Mouse (Mus musculus) neural tube, embryonic 13.5 days (tissue): ENCODE results near the gene Cdk7. TPM values are rescaled to one million over a fixed set of nuclear protein-coding genes. Genes with fewer than 3 reads are reported as not detected.

ENCODE experiments used
- ATAC-seq: fragments of 200-750 bp; cut with Nextera tagmentation; 2 replicates; pipeline ENCODE4 v1.8.0; 2017; ENCODE audit warnings: low read depth, mild to moderate bottlenecking, moderate TSS enrichment, moderate library complexity
- H3K27ac ChIP-seq: fragments of 300-500 bp; sonication (generic); replicated peaks from 2 replicates; pipeline ENCODE4 v1.5.1; 2015; ENCODE audit warnings: moderate library complexity, mild to moderate bottlenecking, inconsistent platforms
- H3K27me3 ChIP-seq: fragments of 300-500 bp; sonication (generic); 2 replicates; pipeline ENCODE4 v1.6.1; 2015; ENCODE audit warnings: mild to moderate bottlenecking, inconsistent platforms
- H3K36me3 ChIP-seq: fragments of 300-500 bp; sonication (generic); 2 replicates; pipeline ENCODE4 v1.6.1; 2015; ENCODE audit warnings: mild to moderate bottlenecking, inconsistent platforms
- H3K4me1 ChIP-seq: fragments of 300-500 bp; sonication (generic); replicated peaks from 2 replicates; pipeline ENCODE4 v1.6.1; 2015; ENCODE audit warnings: inconsistent platforms
- H3K4me2 ChIP-seq: fragments of 300-500 bp; sonication (generic); 2 replicates; pipeline ENCODE4 v1.6.1; 2015; ENCODE audit warnings: inconsistent platforms, mild to moderate bottlenecking, moderate library complexity
- H3K4me3 ChIP-seq: fragments of 300-500 bp; sonication (generic); 2 replicates; pipeline ENCODE4 v1.5.1; 2015; ENCODE audit warnings: mild to moderate bottlenecking, inconsistent platforms
- H3K9ac ChIP-seq: fragments of 300-500 bp; sonication (generic); 2 replicates; pipeline ENCODE4 v1.6.1; 2015; ENCODE audit warnings: moderate library complexity, mild to moderate bottlenecking, inconsistent platforms
- H3K9me3 ChIP-seq: fragments of 300-500 bp; sonication (generic); 2 replicates; pipeline ENCODE4 v1.6.1; 2016; ENCODE audit warnings: inconsistent platforms
- WGBS: fragments of 180-500 bp; shearing (Covaris S2); methylation state at CpG from one replicate; pipeline ENCODE4 v1.1.7; 2015; 5-methylcytosine and 5-hydroxymethylcytosine counted together
- polyA plus RNA-seq: library from polyadenylated mRNA; unstranded; fragments of >200 nt; fragmentation: Nextera tagmentation; extraction: Ambion mirVana; gene quantifications from 2 replicates; pipeline ENCODE4 v1.2.1, GENCODE M21; 2015

Cdk7 gene
- 49.0 and 49.6 TPM in 2 replicates for polyA plus RNA-seq

GRCm38 (mm10) chr13:100730861-100731176 is at the start of gene Cdk7:
Gene Cdk7 (minus strand): TSS chr13:100730939.
- WGBS: under 1% methylated on average over 19 of the region's 19 CpGs
- H3K27ac ChIP-seq: peak within 1 kb of the TSS; percentile 86
- H3K27me3 ChIP-seq: no peaks in the 10 kb centered on the region
- peak within 1 kb of the TSS; percentile 92 for H3K4me2 ChIP-seq
- H3K36me3 ChIP-seq: peaks cover 25% of the 10 kb centered on the region
- no peaks in the 10 kb centered on the region for H3K9me3 ChIP-seq
- peak within 1 kb of the TSS; percentile 66 for H3K4me3 ChIP-seq
- H3K4me1 ChIP-seq: peaks cover 22% of the 10 kb centered on the region
- ATAC-seq: peak; percentile 99
- H3K9ac ChIP-seq: peak within 1 kb of the TSS; percentile 87

- Histone ChIP-seq H3K4me2 (no peak overlapping the region), H3K27ac (no peak overlapping the region), H3K4me1 (peaks cover 16% of the 10 kb centered on the region), H3K27me3 (no peaks in the 10 kb centered on the region), H3K9me3 (no peaks in the 10 kb centered on the region), H3K4me3 (no peak overlapping the region), H3K36me3 (no peaks in the 10 kb centered on the region), H3K9ac (no peak overlapping the region)
- 83% methylated on average over 3 of the region's 3 CpGs for WGBS
- ATAC-seq: no peak
Observed at GRCm38 (mm10) chr13:100777491-100777890, 46.8 kb upstream of the Cdk7 start.

- WGBS: 61% methylated on average over 6 of the region's 6 CpGs
- H3K4me3 ChIP-seq: 0 out of 2 replicates have a peak overlapping the region, but pooled peaks have one; percentile 75
Observed at GRCm38 (mm10) chr13:100776710-100777109, 46.0 kb upstream of the Cdk7 start.

GRCm38 (mm10) chr13:100776056-100776419 is 45.3 kb upstream of the Cdk7 start:
- Histone ChIP-seq H3K4me2 (peak overlapping the region; percentile 98), H3K36me3 (no peaks in the 10 kb centered on the region), H3K4me1 (peaks cover 16% of the 10 kb centered on the region), H3K4me3 (peak overlapping the region; percentile 75), H3K27ac (peak overlapping the region; percentile 67), H3K9ac (peak overlapping the region; percentile 76), H3K27me3 (no peaks in the 10 kb centered on the region), H3K9me3 (no peaks in the 10 kb centered on the region)
- WGBS: 16% methylated on average over 8 of the region's 8 CpGs
- ATAC-seq: no peak

More at GRCm38 (mm10) chr13:100776710-100777109, 46.0 kb upstream of the Cdk7 start:
- H3K27ac ChIP-seq: no peak overlapping the region
- ATAC-seq: no peak
- peaks cover 16% of the 10 kb centered on the region for H3K4me1 ChIP-seq
- no peak overlapping the region for H3K9ac ChIP-seq
- H3K9me3 ChIP-seq: no peaks in the 10 kb centered on the region
- no peaks in the 10 kb centered on the region for H3K36me3 ChIP-seq
- peak overlapping the region; percentile 98; the same call in 1 of the 2 replicates for H3K4me2 ChIP-seq
- no peaks in the 10 kb centered on the region for H3K27me3 ChIP-seq

DNA sequence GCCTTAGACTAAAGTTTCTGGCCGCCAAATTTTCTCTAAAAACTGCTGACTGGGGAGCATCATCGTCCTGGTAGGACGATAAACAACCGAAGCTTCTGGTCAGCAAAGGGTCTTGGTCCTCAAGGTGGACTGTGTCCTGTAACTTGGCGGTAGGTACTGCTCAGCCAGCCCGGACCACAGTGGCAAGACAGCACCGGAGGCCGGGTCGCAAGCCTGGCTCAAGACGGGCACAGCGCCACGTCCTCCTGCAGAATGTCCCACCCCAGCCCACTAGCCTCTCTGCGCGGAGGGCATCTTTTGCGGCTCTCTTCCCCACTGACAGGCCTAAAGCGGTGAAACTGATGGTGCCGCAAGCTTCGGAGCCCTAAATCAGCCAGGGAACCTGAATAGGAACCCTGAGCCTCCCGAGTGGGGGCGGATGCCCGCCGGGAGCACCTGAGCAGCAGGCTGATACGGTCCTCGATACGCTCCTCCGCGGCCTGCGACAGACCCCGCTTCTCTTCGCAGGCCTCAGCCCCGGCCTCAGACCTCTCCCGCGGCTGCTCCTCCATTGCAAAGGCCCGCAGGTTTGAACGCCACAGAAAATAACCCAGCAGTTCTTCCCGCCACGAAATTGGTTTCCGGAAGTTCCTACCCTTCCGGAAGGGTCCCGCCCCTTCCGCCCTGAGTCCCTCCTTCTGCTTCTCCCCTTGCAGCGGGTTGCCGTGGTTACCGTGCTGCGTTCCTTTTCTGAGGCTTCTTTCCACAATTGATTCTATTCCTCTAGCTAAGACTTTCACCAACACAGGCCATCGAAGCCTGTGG is 44.7 kb upstream of the Cdk7 start, which contains the start of gene Cenph:
Cenph (minus strand) TSS at position 648 of the 804 bp plus-strand sequence.
- H3K36me3 ChIP-seq: peaks cover 5% of the 10 kb centered on the region; the same call in 1 of the 2 replicates
- H3K4me2 ChIP-seq: peak within 1 kb of the TSS; percentile 98
- H3K27ac ChIP-seq: peak within 1 kb of the TSS; percentile 67
- H3K9me3 ChIP-seq: no peaks in the 10 kb centered on the region
- H3K27me3 ChIP-seq: no peaks in the 10 kb centered on the region
- H3K4me3 ChIP-seq: peak within 1 kb of the TSS; percentile 75
- peaks cover 16% of the 10 kb centered on the region for H3K4me1 ChIP-seq
- under 1% methylated on average over 46 of the region's 46 CpGs for WGBS
- peak; percentile 97 for ATAC-seq
- H3K9ac ChIP-seq: peak within 1 kb of the TSS; percentile 76

DNA sequence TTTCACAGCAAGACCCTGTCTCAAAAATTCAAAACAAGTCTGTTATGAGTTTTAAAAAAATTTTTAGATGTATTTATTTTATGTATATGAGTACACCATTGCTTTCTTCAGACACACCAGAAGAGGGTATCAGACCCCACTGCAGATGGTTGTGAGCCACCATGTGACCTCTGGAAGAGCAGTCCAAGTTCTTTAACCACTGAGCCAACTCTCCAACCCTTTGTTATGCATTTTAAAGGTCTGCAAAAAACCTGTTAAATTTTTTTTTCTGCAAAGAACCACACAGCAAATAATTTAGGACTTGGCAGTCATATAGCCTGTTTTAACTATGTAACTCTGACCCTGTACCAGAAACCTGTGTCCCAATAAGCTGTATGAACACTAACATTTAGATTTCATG is 44.0 kb upstream of the Cdk7 start:
- no peak overlapping the region for H3K27ac ChIP-seq
- ATAC-seq: no peak
- peak overlapping the region; percentile 98 for H3K4me2 ChIP-seq
- peak overlapping the region; percentile 76; the same call in 1 of the 2 replicates for H3K9ac ChIP-seq
- peaks cover 10% of the 10 kb centered on the region; the same call in 1 of the 2 replicates for H3K36me3 ChIP-seq
- no peaks in the 10 kb centered on the region for H3K9me3 ChIP-seq
- peak overlapping the region; percentile 75 for H3K4me3 ChIP-seq
- peaks cover 16% of the 10 kb centered on the region for H3K4me1 ChIP-seq
- H3K27me3 ChIP-seq: no peaks in the 10 kb centered on the region

DNA sequence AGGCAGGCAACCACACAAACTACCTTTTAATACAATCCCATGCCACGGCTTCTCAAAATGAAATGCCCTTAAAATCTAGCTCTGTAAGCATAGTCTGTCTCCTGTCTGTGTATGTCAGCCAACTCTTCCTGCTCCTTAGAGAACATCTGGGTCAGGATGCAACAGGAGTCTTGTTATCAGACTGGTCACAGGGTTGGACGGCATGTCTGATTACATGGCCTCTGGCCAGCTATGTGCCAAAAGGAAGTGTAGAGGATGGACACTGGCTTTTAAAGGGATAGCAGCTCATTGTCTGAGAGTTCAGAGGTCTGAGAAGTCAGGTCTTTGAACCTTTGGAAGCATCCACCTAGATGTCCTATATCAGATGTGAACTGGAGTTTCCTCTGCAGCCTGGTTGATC is 24.6 kb upstream of the Cdk7 start:
- Histone ChIP-seq H3K4me2 (no peak overlapping the region), H3K9ac (no peak overlapping the region)

GRCm38 (mm10) chr13:100754186-100754585 is 23.4 kb upstream of the Cdk7 start:
- WGBS: 69% methylated on average over 4 of the region's 4 CpGs
- Histone ChIP-seq H3K9ac (no peak overlapping the region), H3K27me3 (no peaks in the 10 kb centered on the region), H3K4me2 (no peak overlapping the region), H3K9me3 (no peaks in the 10 kb centered on the region), H3K27ac (no peak overlapping the region), H3K36me3 (no peaks in the 10 kb centered on the region), H3K4me3 (no peak overlapping the region), H3K4me1 (no peaks in the 10 kb centered on the region)
- ATAC-seq: no peak

More for the DNA sequence above, 24.6 kb upstream of the Cdk7 start:
- H3K27ac ChIP-seq: no peak overlapping the region
- ATAC-seq: no peak
- no peaks in the 10 kb centered on the region for H3K9me3 ChIP-seq
- 89% methylated on average over 2 of the region's 2 CpGs for WGBS
- H3K27me3 ChIP-seq: no peaks in the 10 kb centered on the region
- H3K36me3 ChIP-seq: no peaks in the 10 kb centered on the region; the same call in 1 of the 2 replicates
- H3K4me3 ChIP-seq: no peak overlapping the region
- H3K4me1 ChIP-seq: no peaks in the 10 kb centered on the region

- 84% methylated on average over 6 of the region's 6 CpGs for WGBS
- Histone ChIP-seq H3K9me3 (no peaks in the 10 kb centered on the region), H3K36me3 (no peaks in the 10 kb centered on the region), H3K27me3 (no peaks in the 10 kb centered on the region), H3K4me1 (no peaks in the 10 kb centered on the region), H3K27ac (no peak overlapping the region), H3K4me3 (no peak overlapping the region), H3K9ac (no peak overlapping the region), H3K4me2 (no peak overlapping the region)
- ATAC-seq: no peak
Observed at GRCm38 (mm10) chr13:100753011-100753410, 22.3 kb upstream of the Cdk7 start.

DNA sequence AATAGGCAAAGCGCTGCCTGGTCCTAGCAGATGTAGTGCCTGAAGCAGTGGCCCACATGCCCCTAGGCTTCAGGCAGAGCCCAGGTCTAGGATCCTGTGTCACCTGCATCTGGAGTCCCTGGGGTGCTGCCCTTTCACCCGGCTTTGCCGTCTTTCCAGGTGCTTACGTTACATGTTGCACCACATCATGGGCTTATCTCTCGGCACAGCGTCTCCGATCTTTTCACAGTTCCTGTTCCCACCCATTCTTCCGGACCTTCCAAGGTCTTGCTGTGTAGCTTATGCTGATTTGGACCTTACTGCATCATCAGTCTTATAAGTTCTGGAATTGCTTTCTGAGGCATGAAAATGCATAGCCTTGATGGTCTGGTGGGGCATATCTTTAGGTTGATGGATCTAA is 21.8 kb upstream of the Cdk7 start:
- 92% methylated on average over 8 of the region's 8 CpGs for WGBS

GRCm38 (mm10) chr13:100751402-100751801 is 20.7 kb upstream of the Cdk7 start:
- no peak overlapping the region for H3K4me2 ChIP-seq
- H3K4me1 ChIP-seq: no peaks in the 10 kb centered on the region
- no peaks in the 10 kb centered on the region for H3K36me3 ChIP-seq
- H3K9ac ChIP-seq: no peak overlapping the region
- H3K27ac ChIP-seq: no peak overlapping the region
- no peaks in the 10 kb centered on the region for H3K27me3 ChIP-seq
- H3K9me3 ChIP-seq: no peaks in the 10 kb centered on the region
- H3K4me3 ChIP-seq: no peak overlapping the region
- WGBS: 86% methylated on average over 3 of the region's 3 CpGs
- ATAC-seq: no peak

More for the DNA sequence above, 21.8 kb upstream of the Cdk7 start:
- Histone ChIP-seq H3K27me3 (no peaks in the 10 kb centered on the region), H3K9ac (no peak overlapping the region), H3K4me3 (no peak overlapping the region), H3K4me2 (no peak overlapping the region), H3K36me3 (no peaks in the 10 kb centered on the region), H3K9me3 (no peaks in the 10 kb centered on the region), H3K4me1 (no peaks in the 10 kb centered on the region), H3K27ac (no peak overlapping the region)
- no peak for ATAC-seq

GRCm38 (mm10) chr13:100750799-100751198 is 20.1 kb upstream of the Cdk7 start:
- H3K27ac ChIP-seq: no peak overlapping the region
- H3K36me3 ChIP-seq: no peaks in the 10 kb centered on the region
- no peak overlapping the region for H3K9ac ChIP-seq
- H3K9me3 ChIP-seq: no peaks in the 10 kb centered on the region
- 85% methylated on average over 5 of the region's 5 CpGs for WGBS
- no peaks in the 10 kb centered on the region for H3K27me3 ChIP-seq
- H3K4me3 ChIP-seq: no peak overlapping the region
- H3K4me1 ChIP-seq: no peaks in the 10 kb centered on the region
- no peak for ATAC-seq
- no peak overlapping the region for H3K4me2 ChIP-seq
